Mouse (Mus musculus): ENCODE measurements around the gene Kcnip1.

Gene Kcnip1

DNA sequence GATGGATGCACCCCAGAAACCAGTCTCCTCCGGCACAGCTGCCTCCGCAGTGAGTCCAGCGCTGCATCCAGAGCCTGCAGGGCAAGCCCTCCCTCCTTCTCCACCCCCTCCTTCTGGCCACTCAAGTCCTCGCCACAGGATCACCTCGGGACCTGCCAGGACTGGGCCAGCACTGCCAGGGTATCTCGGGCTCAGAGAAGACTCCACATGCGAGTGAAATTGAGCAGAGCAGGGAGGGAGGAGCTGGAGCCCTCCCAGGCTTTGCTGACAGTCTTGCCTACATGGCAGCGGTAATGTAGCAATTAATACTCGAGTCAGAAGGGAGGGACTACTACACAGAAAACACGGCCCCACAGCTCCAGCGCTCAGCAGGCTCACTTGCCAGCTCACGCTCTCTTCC lies at the start of gene Kcnip1:
Gene Kcnip1 (minus strand): TSS at position 215 of the 400 bp plus-strand sequence.
- DNase-seq: no peak

DNA sequence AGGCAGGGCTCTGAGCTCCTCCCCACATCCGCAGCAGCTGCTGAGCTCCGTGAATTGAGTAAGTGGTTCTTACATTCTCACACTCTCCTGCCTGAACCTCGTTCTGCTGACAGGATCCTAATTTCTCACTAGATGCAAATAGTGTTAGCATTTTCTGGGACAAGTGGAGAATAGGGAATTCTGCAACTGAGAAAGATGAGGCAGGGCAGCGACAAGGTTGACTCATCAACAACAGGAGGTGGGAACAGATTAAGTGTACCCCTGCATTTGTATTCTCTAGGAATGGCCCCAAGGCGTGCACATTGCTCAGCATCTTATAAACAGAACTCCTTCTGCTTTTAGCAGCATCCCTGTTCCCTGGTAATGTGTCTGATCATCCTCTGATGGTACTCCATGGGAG lies 47.1 kb upstream of the Kcnip1 start:
- no peak for DNase-seq

DNA sequence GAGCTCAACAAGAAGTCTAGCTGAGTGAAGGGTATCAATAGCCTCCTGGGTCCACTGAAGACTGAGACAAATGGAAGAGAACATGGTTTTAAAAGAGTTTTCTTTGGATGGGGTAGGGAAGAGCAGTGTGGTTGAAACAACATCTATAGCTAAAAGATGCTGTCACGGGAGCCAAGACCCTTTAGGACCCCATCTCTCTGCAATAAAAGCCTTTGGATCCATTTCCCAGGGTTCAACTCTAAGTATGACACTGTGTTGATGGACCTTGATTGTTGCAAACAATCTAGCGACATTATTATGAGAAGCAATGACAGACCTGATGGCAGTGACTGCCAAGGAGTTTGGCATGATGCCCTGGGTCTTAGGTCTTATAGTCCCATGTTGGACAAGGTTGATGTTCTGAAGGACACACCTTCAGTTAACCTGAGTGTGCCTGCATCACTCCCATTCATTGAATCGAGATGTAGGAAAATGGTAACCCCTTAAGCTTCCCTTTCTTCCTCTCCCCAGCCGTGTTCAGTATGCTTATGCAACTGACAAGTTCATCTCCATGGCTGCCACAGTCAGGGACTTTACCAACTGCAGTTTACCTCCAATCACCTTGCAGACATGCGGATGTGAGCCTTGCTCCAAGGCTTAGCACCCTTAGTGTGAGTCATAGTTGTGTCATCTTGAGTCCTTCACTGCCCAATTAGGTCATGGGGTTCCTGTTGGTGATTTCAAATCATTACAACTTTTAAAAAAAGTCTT lies 43.1 kb upstream of the Kcnip1 start:
- DNase-seq: no peak

DNA sequence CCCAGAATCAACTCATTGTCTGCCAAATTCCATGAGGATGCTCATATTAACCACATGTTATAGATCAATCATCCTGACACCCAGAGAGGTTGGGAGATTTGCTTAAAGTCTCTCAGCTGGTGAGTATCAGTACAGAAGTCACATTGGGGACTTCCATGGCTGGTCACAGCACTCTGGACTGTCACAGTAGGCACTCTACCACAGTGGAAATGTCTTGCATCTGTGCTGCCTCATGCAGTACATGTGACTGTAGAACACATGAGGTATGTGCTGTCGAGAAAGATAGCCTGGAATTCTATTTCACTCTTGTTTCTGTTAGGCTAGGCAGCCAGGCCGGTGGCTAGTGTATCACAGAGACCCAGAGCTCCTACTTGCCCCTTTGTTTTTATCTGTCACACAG lies 41.8 kb upstream of the Kcnip1 start:
- DNase-seq: no peak

DNA sequence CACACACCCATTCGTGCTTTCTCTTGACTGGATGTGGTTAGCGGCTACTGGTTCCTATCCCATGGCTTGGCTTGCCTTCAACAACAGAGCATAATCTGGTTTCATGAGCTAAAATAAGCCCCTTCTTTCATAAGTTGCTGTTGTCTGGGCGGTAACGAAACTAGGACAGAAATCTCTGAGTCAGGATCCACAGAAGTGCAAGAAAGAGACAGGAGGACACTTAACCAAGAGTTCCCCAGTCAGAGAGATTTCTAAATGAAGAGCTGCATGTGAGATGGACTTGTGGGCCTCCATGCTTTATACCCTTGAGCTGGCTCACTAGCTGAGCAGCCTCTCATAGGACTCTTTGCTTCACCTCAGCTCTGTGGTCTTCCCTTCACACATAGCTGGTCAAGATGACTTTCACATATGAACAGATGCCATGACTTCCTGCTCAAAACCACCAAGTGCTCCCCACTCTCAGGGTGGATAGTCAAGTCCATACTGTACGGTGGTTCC lies 41.1 kb upstream of the Kcnip1 start:
- no peak for DNase-seq

DNA sequence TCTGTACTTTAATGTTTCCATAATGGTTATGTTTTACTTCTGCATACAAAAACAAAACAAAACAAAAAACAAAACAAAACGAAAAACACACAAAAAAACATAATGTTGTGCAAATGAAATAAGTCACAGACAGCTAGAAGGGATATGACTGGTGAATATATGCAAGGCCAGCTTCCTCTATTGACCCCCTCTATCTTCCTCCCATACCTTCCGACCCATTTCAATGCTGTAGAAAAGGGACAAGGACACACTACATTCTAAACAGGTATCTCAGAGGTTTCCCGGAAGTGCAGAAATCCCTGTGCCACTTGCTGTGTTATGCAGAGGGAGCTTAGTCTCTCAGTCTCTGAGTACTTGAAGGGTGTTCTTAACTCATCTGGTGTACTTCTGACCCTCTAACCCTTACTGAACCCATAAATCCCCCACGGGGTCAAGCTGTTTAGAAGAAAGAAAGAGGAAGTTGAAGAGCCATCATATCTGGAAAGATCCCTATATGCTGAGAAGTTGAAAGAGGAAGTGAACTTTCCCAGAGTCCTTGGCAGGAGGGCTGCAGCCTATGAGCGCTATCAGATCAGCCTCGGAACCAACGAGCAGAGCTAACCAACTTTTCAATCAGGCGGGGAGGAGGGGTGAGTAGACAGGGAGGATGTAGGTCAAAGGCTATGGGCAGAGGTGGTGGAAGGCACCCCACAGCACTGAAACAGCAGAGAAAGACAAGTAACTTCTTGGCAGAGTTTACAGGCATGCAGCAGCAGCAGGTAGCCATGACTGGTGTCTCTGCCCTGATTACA lies 38.3 kb upstream of the Kcnip1 start:
- peak; percentile 75 for DNase-seq

DNA sequence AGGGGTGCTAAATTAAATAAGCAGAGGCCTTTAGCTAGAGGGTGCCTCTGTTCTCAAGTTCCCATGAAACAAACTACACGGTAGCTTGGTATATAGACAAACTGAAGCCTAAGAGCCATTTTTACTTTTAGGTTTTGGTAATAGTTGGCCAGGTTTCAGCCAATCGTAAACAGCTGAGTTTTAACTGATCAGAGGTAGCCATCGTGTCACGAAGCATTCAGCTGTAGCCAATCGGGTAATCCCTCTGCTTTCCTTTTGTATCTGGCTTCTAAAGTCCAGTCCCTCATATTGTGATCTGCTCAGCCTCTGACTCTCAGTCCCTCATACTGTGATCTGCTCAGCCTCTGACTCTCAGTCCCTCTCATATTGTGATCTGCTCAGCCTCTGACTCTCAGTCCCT lies 36.7 kb upstream of the Kcnip1 start:
- DNase-seq: no peak

DNA sequence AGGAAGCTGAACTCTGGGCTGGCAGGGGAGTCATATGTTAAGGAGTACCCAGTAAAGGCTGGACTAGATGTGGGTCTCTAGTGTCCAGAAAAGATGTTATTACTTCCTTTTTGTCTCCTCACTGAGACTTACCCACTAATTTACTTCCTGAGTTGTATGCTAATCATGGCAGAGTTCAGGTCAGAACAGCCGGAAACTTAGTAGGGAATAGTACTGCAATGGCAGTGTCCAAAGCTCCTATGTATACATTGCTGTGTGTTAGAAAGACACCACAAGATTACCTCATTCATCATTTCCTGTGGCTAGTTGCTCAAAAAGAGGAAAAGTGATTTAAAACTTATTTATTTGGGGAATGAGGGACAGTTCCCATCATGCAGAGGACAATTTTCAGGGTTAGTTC lies 32.1 kb upstream of the Kcnip1 start:
- no peak for DNase-seq

DNA sequence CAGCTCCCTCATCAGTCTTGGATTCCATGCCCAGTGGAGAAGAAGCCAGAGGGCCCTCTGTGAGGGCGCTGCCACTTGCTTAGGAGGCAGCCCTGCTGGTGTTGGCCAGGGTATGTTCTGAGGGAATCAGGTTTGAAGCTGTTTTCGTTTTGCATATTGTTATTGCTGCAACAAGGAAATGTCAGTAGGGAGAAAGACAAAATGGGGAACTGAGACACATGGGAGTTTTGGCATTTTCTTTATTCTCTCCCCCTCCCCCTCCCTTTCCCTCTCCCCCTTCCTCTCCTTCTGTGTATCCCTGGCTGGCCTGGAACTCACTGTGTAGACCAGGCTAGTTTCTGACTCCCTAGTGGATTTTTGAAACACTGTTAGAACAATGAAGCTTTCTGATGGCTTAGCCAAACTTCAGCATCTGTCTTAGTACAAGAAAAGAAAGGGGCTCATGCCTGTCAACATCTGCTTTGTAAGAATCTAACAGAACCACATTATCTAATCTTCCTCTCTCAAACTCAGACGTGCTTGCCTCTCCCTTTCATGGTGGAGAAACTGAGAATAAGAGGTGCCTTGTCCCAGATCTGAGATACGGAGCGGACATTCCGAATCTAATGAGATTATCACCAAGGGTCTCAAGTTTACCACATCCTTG lies 19.2 kb upstream of the Kcnip1 start:
- DNase-seq: no peak

DNA sequence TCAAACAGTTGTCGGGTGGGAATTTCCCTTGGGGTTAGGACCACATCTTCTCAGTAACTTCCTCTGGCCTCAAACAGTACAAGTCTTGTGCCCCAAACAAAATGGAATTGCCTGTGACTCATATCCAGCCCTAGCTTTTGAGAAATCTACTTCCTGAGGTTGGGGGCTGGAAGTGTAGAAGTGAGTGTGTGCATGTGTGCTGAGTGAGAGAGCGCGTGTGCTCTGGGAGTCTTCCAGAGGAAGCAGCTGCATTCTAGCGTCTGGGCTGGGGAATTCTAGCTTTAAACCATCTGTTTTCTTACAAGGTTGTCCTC lies 17.9 kb upstream of the Kcnip1 start:
- DNase-seq: peak; percentile 28

DNA sequence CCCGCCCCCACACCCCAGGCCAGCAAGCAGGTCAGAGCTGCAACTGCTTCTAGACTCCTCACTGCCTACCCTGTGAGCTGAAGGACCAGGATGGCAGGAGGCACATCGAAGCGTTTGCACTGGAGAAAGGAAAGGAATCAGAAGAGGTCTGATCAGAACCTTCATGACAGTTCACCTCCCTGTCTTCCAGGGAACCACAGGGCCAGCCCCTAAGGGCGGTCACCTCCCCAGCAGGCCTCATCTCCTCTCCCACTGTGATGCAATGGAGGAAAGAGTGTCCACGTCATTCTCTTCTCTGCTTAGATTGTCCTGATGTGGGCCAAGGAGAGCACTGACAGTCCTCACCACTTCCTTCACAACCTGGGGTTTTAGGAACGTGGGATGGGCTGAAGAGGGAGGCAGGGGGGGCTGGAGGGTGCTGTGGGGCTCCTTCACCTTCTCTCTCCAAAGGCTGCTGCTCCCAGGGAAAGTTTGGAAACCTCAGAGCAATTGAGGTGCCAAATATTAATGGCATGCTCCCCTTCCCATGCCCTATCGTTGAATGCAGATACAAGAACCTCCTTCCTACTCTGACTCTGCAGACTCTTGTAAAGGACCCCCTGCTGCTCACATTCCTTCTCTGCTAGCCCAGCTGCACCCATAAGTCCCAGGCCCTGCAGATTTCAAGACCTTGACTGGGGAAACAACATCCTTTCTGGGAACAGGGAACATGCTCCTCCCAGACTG lies 17.3 kb upstream of the Kcnip1 start:
- DNase-seq: peak; percentile 44

DNA sequence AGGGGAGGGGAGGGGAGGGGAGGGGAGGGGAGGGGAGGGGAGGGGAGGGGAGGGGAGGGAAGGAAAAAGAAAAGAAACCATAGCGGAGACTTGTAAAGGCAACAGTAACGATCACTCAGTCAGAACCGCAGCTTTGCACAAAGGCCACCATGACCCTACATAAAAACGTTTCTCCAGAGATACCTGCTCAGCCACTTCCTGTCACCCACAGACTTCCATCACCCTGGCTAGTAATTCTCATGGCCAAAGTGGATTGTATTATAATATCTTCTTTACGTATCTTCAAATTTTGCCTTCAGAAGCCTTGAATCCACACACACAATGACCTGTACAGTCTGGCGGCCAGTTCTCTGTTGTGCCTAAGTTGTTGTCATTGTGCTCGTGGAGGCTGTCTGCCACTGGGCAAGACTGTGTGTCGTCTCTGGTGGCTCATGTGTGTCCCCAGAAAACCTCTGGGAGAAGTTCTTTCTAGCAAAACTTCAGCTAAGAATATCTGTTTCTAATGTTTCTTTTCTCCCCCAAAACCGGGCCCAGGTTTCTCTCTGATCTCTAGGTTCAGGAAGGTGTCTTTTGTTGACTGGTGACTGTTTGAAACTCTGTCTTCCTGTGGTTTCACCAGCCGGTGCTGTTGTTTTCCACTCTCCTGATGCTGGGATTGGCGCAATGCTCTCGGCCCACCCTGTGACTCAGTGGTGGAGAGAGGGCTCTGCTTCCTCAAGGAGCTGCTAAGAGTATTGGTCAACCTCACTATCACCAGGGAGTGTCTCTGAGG lies 16.6 kb upstream of the Kcnip1 start:
- DNase-seq: peak; percentile 53

DNA sequence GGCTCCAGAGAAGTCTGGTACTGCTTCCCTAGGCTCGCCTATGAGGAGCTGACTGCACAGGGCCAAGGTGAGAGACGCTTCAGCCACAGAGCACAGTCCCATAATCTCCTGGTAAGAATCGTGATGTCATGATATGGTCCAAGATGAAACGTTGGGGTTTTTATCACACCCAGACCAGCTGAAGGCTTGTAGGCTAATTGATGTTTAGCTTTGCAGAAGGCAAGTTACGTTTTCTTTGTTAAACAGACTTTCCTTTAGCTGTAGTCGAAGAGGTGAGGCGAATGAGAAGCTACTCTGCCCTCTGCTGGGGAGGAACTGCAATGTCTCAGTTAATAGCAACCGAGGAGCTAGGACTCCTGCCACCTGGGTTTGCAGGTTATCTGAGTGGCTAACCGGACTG lies 15.8 kb upstream of the Kcnip1 start:
- peak; percentile 87 for DNase-seq

DNA sequence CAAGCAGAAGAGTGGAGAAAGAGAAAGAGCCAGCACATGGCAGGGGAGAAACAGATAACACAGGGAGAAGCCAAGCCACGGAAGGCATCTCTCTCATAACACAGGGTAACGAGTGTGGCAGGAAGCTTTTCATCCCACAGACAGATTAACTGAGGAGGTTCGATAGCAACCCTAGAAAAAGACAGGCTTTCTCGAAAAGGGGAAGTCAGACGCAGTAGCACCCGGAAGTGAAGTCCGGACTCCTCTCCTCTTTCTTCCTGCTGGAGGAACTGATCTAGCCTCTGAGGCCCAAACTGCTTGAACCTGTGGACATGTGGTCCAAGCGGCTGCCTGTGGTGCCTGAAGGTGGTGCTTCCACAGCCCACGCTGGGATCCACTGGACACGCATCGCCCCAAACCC lies 15.3 kb upstream of the Kcnip1 start:
- DNase-seq: peak; percentile 66

DNA sequence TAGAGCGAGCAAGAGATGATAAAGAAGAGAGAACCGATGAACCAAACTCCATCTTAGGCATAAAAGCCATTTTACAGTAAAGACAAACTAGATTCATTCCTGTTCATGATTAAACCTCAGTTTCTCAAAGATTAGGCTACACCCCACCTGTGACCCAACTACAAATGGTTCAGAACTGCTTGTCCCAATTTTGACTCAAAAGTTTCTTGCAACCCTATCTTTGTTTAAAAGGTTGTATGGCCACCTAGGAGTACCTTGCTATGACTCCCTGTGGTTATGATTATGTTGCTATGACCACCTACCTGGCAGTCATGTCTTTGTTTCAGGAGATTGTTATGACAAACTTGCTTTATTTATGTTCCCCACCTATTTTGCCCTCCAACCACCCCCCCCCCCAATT lies 14.7 kb upstream of the Kcnip1 start:
- DNase-seq: no peak

DNA sequence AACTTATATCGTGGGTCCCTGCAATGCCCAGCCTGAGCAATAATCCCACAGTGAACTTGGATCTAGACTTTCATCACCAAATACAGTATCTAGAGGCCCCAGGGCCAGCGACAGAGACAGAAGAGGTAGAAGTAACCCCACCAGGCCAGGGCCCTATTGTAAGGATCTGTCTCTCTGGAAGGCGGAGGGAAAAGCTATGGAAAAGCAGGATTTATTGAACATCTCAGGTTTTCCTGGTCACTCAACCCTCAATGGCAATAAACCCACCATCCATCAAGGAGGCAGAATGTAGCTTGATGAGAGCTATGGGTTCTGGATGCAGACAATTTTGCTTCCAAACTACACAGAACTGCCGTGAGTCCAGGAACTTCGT lies 9.6 kb upstream of the Kcnip1 start:
- no peak for DNase-seq

DNA sequence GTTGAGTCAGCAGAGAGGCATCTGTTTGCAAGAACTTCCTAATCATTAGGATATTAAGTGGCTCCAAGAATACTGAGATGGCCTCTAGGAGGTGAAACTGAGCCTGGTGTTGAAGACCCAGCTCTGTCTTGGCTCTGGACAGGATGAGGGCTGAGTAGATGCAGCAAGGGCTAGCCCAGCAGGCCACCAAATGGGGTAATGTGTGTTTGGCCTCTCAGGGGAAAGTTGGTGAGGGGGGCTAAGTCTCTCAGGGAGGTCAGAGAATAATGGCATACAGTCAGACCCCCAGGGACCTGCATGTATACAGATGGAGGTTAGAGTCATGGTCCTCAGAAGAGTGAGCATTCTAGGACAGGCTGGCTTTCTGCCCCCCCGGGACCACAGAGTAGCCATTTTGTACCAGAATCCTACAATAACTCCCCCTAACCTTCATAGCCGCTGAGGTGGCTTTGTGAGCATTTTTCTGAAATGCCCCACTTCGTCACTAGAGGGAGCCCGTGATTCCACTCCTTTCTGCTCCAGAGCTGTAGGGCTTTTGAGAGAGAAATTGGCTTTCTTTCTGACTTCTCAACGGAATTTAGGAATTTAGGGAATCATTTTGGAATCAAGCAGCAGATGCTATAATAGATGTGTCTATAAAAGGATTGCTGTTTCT lies 9.1 kb upstream of the Kcnip1 start:
- DNase-seq: peak; percentile 82

DNA sequence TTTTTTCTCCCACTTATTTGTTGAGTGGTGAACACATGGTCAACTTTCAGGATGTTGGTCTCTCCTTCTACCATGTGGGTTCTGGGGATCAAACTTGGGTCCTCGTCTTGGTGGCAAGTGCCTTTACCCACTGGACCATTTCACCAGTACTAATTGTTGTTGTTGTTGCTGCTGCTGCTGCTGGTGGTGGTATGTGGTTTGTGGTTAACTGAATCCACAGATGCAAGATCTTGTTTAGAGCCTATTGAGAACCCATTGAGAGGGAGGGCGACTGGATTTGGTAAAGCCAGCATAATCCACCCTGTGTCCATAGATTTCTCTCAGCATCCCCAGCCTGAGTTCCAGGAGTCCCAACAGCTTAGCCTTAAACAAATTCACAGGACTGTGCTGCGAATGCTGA lies 7.5 kb upstream of the Kcnip1 start:
- no peak for DNase-seq

DNA sequence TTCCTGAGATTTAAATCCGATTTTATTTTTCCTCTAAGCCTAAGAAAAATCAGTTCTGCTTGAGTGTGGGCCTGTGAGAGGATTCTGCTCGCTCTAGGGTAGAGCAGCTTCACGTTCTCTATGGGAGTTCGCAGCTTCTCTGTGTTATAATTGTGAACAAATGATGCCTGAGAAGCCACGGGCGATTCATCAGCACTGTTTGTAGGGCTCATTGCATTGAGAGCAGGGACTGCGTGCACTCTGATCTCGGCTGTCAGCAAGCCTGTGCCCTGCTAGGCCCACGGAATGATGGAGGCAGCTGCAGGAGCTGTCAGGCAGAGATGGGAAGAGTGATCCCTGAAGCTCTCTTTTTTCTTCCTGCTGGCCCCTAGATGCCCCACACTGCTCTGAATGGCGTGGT lies 5.3 kb upstream of the Kcnip1 start:
- no peak for DNase-seq

DNA sequence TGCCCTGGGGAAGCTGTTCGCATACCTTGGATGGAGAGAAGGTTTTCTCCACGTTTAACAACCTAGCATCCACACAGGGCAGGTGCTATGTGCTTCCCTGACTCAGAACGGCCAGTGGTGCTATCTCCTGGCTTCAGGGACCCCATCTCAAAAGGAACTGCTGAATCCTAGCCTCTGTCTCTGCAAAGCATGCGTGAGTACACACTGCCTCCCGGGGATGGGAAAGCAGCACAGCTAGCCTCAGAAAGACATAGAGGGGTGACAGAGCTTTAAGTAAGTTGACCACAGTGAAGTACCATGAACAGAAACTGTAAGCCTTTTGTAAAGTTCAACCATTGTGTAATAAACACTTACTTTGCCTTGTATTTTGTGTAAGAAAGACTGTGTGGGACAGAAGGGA lies 544 bp upstream of the Kcnip1 start:
- no peak for DNase-seq

DNA sequence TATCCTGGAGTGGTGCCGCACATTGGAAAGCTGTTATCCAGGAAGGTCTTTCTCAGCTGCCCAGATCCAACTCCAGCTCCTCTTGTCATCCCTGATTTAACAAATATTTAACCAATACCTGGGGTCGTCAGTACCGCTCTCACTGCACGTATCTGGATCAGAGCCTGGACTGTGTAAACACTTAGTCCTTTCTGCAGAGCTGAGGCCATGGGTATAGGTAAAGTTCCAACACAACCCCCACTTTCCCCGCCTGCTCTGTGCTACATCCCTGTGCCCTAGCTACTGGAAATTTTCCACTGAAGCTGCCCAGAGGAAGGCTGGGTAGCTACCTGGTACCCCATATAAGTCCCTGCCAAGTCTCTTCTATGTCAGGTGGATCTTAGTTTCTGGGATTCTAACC lies 3.0 kb downstream of the Kcnip1 start:
- DNase-seq: no peak

DNA sequence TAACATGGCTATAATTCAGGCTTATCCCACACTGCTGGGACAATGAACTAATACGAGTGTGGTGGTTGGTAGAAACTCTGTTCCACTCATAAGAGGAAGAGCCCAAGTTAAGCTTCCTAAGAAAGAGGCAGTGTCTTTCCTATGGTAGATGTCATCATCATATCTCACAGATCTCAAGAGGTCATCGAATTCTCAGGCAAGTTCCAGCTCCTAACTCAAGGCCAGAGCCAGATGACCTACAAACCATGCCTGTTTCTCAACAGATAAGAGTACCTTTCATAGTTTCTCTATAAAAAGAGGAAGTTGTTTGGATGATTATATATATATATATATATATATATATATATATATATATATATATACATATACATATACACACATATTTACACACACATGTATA lies 6.4 kb downstream of the Kcnip1 start:
- no peak for DNase-seq
